Mouse (Mus musculus) brain, embryonic 14.5 days (tissue): ENCODE data around the gene Tas1r1. TPM values are rescaled to one million over a fixed set of nuclear protein-coding genes. Genes with fewer than 3 reads are reported as not detected.

Experiments
- DNase-seq: peaks from one replicate; pipeline ENCODE4 v3.0.0-alpha.2; 2011; ENCODE audit warnings: low read depth
- CTCF ChIP-seq: fragments of 200-500 bp; IDR thresholded peaks from 2 replicates; pipeline ENCODE4 v1.5.1; 2012; ENCODE audit warnings: inconsistent platforms, mild to moderate bottlenecking, moderate library complexity, borderline replicate concordance; ENCODE audit not compliant: insufficient read depth, insufficient read length; ENCODE audit errors: extremely low read depth
- POLR2A ChIP-seq: fragments of 200-500 bp; IDR thresholded peaks from 2 replicates; pipeline ENCODE4 v1.6.1; 2012; ENCODE audit warnings: mild to moderate bottlenecking, inconsistent platforms, borderline replicate concordance; ENCODE audit not compliant: poor library complexity, insufficient read depth, insufficient read length, severe bottlenecking; ENCODE audit errors: extremely low read depth
- polyA plus RNA-seq: library from polyadenylated mRNA; depleted of rRNA; stranded (reverse); fragments of >200 nt; gene quantifications from 2 replicates; pipeline ENCODE4 v1.2.3, GENCODE M21; 2012

The Tas1r1 gene
- polyA plus RNA-seq, 1 experiment: 0.37 TPM

GRCm38 (mm10) chr4:151994228-151995171, 43.9 kb downstream of the Tas1r1 start:
- TF ChIP-seq CTCF (no peak), POLR2A (no peak)
- peak; percentile 59 for DNase-seq

GRCm38 (mm10) chr4:151993035-151993434, 45.3 kb downstream of the Tas1r1 start:
- no peak for TF ChIP-seq CTCF
- no peak for TF ChIP-seq POLR2A
- DNase-seq: no peak

- no peak for DNase-seq
- no peak for TF ChIP-seq CTCF
- no peak for TF ChIP-seq POLR2A
These were observed 46.3 kb downstream of the Tas1r1 start for GRCm38 (mm10) chr4:151992091-151992490.

GRCm38 (mm10) chr4:151989110-151989488, 49.3 kb downstream of the Tas1r1 start:
- DNase-seq: no peak
- TF ChIP-seq POLR2A (no peak), CTCF (no peak)

- DNase-seq: peak; percentile 87
- TF ChIP-seq POLR2A (peak; percentile 53; the same call in 1 of the 2 replicates), CTCF (no peak)
These were observed 49.8 kb downstream of the Tas1r1 start, which contains the start of gene Thap3 for GRCm38 (mm10) chr4:151988342-151989109. Gene Thap3, minus strand, starts transcription at chr4:151988997.

GRCm38 (mm10) chr4:151988014-151988341, 50.4 kb downstream of the Tas1r1 start:
- peak; percentile 57 for DNase-seq
- TF ChIP-seq POLR2A (no peak), CTCF (no peak)

- DNase-seq: no peak
- no peak for TF ChIP-seq CTCF
- no peak for TF ChIP-seq POLR2A
These were observed 51.7 kb downstream of the Tas1r1 start for GRCm38 (mm10) chr4:151986650-151987049.

GRCm38 (mm10) chr4:151985886-151986285, 52.5 kb downstream of the Tas1r1 start:
- no peak for TF ChIP-seq CTCF
- no peak for DNase-seq

GRCm38 (mm10) chr4:151983560-151983959, 54.8 kb downstream of the Tas1r1 start:
- TF ChIP-seq CTCF: no peak
- TF ChIP-seq POLR2A: no peak
- no peak for DNase-seq

GRCm38 (mm10) chr4:151983043-151983442, 55.3 kb downstream of the Tas1r1 start:
- no peak for DNase-seq
- TF ChIP-seq CTCF (no peak), POLR2A (no peak)

- peak; percentile 80 for DNase-seq
- TF ChIP-seq CTCF: peak; percentile 100
- no peak for TF ChIP-seq POLR2A
These were observed 57.0 kb downstream of the Tas1r1 start for GRCm38 (mm10) chr4:151981363-151981762.
